Mouse (Mus musculus) right cerebral cortex, postnatal 4 days (tissue): Measurements from ENCODE around the gene Slc25a38.
"Not testable (repeated sequence)": the region's sequence is repeated elsewhere in the genome, so short reads cannot be mapped to it uniquely, and the experiment has no call there.

Experiments used
- DNase-seq: peaks from one replicate; pipeline ENCODE4 v3.0.0-alpha.2; 2022

Gene Slc25a38

DNA sequence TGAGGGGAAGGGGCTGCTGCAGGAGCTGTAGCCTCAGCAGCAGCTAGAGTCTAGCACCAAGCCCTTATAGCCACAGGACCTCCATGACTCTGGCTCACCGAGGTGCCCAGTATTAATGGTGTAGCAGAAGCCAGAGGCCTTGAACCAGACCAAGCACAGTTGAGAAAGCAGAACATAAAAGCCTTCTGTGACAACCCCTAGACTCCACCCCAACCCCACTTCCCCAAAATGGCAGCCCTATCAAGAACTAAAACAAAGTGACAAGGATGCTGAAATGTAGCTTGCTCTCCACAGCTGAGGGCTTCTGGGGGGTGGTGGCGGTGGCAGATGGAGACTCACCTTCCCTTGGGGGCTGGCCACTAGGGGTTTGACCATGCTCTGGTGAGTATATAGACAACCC, 9.0 kb upstream of the Slc25a38 start:
- DNase-seq = no peak

DNA sequence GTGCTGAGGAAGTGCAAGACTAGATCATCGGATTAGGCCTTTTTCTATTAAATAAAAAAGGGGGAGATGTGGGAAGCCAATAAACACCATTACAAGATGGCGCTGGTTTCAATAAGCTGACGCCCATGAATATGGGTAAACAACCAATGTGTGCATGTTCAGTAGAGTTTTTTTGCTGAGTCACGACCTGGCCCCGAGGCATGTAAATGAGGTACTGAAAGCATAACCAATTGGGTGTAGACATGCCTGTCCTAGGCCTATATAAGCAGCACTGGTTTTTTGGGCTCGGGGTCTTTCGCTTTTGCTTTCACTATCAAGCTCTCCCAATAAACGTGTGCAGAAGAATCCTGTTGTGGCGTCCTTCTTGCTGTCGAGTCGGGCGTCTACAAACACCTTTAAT, 1.2 kb upstream of the Slc25a38 start:
- not testable (repeated sequence) for DNase-seq

DNA sequence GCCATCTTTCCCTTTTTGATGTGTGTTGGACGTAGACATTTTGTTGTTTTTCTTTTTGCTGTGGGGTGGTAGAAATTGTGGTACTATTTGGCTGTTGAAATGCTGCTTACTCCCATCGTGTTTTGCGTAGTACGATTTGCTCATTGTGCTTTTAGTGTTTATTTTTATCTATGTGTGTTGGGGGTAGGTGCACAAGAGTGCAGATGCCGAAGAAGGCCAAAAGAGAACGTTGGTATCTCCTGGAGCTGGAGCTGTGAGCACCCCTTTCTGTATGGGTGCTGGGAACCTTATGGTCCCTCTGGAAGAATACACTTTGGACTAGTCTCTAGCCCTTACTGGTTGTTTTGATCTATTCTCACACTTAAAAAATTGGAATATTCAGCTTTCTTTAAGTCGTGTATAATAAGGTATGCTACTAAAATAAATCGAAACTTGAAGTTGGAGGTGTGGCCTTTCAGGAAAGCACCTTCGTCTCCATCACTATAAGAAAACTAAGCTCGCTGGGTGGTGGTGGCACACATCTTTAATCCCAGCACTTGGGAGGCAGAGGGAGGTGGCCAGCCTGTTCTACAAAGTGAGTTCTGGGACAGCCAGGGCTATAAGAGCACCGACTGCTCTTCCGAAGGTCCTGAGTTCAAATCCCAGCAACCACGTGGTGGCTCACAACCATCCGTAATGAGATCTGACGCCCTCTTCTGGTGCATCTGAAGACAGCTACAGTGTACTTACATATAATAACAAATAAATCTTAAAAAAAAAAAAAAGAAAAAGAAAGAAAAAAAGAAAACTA, 1.2 kb downstream of the Slc25a38 start:
- no peak for DNase-seq

DNA sequence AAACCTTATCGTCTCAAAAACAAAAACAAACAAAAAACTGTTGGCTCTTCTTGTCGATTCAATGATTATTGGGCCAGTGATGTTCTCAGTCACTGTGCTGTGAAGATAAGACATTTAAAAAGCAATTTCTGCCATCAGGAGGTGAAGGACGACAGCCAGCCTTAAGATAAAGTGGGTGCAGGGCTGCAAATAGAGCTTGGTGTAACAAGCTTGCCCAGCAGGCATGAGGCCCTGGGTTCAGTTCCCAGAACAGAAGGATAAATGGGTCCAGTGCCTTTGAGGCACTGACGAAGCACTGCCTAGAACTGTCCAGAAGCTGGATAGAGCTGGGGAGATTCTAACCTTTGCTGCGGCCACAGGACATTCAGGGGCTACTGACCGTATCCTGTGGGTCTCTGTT, 2.3 kb downstream of the Slc25a38 start:
- DNase-seq = no peak

DNA sequence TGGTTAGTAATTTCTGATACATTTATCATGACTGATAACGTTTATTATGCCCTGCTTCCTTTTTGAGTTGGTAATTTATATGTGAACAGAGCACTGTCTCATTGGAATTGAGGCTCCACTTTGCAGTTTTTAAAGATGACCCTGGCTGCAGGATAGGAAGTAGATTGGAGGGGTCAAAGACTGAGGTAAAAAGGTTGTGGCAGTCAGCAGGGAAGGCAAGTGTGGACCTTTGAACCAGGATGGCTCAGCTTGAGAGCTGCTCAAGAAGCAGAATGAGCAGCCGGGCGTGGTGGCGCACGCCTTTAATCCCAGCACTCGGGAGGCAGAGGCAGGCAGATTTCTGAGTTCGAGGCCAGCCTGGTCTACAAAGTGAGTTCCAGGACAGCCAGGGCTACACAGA, 3.3 kb downstream of the Slc25a38 start:
- no peak for DNase-seq

GRCm38 (mm10) chr9:120114051-120114788, 4.0 kb downstream of the Slc25a38 start:
- no peak for DNase-seq

DNA sequence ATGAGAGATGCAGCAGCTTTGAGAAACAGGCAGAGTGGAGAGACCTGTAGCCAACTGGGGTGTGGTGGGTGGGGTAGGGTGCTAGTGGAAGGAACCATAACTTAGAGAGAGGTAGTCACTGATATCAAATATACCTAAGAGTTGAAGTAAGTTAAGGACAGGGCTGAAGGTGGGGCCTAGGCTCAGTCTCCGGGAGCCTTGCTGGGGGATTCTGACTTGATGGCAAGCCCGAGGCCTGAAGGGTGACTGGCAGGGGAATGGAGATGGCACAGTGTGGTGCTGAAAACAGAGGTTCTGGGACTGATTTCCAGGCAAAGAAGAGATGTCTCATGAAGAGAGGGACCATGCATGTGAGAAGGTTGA, 4.6 kb downstream of the Slc25a38 start:
- no peak for DNase-seq

DNA sequence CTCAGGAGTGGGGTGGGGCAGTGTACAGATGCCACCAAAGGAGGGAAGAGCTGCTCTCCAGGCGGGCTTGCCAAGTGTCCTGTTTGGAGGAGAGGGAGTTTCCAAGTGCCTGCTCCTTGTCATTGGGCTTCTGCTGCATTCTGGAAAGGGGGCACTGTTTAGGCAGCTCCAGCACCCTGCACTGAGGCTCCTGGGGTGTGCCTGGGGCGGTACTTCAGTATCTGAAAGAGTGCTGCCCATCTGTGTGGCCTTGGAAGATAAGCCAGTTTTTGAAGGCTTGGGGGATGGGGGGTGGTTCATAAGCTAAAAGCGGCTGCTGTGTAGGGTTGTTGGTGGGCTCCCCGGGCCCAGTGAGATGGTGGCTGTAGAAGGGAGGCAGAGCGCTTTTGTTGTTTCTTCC, 5.4 kb downstream of the Slc25a38 start:
- DNase-seq = no peak

DNA sequence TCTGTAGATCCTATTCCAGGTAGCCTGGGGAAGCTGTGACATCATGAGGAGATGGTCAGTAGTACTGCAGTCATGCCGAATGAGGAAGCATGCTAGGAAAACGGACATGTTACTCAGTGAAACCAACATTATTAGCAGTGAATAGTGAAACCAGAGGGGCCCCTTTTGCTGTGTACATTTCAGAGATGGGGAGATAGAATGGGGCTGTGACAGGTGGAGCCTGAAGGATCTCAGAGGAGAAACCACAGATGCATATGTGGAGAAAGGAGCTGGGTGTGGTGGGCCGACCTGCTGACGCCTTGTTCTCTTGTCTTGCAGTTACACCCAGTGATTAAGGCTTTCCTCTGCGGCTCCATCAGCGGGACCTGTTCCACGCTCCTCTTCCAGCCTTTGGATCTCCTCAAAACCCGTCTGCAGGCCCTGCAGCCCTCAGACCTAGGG, 6.0 kb downstream of the Slc25a38 start:
- no peak for DNase-seq

DNA sequence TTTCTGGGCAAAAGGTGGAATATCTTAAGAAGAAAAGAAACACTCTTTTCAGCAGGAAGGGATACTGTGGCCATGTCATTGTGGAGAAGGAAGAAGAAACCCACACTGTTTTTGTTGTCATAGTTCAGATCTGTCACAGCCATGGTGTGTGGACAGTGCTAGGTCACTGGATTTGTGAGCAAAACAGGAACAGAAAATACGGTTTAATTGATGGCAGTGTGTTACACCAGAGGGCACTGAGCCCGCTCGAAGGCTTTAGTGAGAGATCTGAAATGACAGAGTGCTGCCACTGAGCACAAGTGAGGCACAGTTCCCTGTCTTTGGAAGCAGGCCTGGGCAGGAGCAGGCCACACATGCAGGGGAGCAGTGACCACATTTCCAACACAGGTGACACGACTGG, 8.0 kb downstream of the Slc25a38 start:
- no peak for DNase-seq

GRCm38 (mm10) chr9:120120503-120120902, 10.3 kb downstream of the Slc25a38 start:
- no peak for DNase-seq

DNA sequence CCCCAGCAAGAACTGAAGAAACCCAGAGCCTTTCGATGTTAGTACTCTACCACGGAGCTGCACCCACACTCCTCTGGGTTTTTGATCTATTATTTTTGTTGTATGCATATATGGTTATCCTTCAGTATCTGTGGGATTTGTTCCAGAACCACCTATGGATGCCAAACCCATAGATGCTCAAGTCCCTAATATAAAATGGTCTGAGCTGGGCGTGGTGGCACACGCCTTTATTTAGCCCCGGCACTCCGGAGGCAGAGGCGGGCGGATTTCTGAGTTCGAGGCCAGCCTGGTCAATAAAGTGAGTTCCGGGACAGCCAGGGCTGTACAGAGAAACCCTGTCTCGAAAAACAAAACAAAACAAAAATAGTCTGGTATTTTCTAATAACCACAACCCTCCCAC, 16.7 kb downstream of the Slc25a38 start:
- no peak for DNase-seq

- DNase-seq = peak; percentile 95
These were observed 17.5 kb downstream of the Slc25a38 start, which contains the start of gene Rpsa for GRCm38 (mm10) chr9:120127538-120128251. Gene Rpsa (plus strand): TSS chr9:120127689.

DNA sequence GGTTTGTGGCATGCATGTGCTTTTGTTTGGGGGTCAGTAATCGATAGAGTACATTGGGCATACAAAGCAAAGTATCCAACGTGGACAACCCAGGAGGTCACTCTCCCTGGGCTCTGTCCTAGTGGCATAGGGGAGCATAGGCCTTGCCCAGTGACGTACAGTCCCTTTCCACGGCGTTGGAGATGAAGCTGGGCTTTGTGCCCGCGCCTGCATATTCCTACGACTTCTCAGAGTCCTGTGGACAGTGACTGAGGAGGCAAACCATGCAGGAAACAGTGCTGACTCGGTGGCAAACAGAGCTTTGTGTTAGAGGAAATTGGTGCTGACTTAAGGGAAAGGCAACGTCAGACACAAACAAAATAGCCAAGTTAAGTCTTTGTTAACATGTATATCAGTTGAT, 19.1 kb downstream of the Slc25a38 start:
- DNase-seq = no peak

- no peak for DNase-seq
These were observed 21.7 kb downstream of the Slc25a38 start for GRCm38 (mm10) chr9:120131784-120132288.

GRCm38 (mm10) chr9:120132980-120133754, 23.0 kb downstream of the Slc25a38 start:
- DNase-seq = no peak

DNA sequence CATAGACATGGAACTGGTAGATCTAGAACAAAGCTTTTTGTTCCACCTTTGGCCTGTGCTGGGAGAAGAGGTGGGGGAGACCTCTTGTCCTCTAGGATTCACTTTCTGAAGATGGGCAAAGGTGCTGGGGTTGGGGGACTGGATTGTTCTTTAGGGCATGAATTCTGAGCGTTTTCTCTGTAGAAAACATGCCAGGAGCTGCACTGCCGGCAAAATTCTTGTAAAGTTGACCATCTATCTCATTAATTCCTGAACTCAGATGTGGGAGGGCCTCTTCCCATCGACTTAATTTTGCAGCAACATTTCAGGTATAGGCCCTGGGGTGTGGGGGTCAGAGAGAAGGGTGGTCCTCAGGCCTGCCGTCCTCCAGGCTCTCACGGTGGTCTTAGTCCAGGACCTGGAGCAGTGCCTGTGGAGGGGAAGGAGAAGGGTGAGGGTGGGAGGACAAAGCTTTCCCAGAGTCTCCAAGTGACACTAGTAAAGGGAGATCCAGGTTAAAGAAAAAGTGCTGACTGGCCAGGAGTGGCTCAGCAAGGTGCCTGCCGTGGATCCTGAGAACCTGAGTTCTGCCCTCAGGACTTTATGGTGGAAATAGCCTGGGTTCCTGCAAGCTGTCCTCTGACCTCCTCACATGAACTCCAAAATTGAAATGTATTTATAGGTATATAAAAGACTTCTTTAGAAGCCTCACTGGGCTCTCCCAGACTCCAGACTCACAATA, 23.7 kb downstream of the Slc25a38 start:
- no peak for DNase-seq

DNA sequence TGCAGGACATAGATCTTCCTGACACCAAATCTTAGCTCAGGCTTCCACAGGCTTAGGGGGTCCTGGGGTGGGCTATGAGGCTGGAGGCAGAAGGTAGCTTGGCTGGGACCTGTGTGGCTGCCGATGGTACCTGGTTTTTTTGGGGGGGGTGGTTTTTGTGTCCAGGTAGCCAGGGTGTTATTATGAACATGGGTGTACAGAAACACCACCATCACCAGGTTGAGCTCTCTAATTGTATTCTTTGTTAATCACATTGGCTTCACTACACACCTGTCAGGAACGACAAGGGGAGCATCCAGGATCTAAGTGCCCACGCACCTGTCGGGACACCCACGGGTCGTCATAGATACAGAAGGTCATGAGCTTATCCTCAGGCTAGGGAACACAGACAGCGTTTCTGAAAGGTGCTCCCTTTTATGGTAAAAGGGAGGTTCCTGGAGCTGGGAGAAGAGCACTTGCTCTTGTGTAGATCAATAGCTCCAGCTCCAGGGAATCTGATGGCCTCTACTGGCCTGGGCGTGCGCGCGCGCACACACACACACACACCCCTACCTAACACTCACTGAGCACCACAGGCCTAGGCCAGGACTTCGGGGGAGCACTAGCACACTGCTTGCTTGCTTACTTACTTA, 24.5 kb downstream of the Slc25a38 start:
- DNase-seq = no peak

- no peak for DNase-seq
These were observed 25.3 kb downstream of the Slc25a38 start for GRCm38 (mm10) chr9:120135454-120135853.

DNA sequence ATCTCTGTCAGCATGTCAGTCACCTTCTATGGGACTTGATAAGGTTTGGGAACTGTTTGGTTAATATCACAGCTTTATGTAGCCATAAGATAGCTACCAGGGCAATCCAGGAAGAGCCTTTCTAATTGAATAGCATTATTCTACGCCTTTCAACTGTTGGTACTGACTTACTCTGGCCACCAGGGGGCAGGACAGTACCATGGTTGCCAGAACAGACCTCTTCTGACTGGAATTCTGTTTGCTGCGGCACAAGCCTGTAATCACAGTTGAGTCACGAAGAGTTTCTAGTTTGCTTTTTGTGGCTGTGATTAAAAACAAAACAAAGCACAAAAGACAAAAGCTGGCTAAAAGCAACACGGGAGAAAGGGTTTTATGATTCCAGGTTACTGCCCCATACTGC, 30.5 kb downstream of the Slc25a38 start:
- peak; percentile 94 for DNase-seq

- DNase-seq = no peak
These were observed 34.3 kb downstream of the Slc25a38 start for GRCm38 (mm10) chr9:120144474-120144873.
